Mouse (Mus musculus) CD4-positive, CD25-positive, alpha-beta regulatory T cell, adult 4 months (primary cell): ENCODE data around the gene Cfdp1. TPM values are rescaled to one million over a fixed set of nuclear protein-coding genes. Genes with fewer than 3 reads are reported as not detected.

Experiments used
- ATAC-seq: one replicate; pipeline ENCODE4 v1.8.0; 2017
- polyA plus RNA-seq, 2 experiments: library from polyadenylated mRNA; unstranded; fragments of 100-300 nt; shearing (Covaris generic); gene quantifications; one replicate each; pipeline ENCODE4 v1.2.1; 2017

Cfdp1 gene
- polyA plus RNA-seq, result 100 to 1,000 TPM; 120 to 140 TPM

DNA sequence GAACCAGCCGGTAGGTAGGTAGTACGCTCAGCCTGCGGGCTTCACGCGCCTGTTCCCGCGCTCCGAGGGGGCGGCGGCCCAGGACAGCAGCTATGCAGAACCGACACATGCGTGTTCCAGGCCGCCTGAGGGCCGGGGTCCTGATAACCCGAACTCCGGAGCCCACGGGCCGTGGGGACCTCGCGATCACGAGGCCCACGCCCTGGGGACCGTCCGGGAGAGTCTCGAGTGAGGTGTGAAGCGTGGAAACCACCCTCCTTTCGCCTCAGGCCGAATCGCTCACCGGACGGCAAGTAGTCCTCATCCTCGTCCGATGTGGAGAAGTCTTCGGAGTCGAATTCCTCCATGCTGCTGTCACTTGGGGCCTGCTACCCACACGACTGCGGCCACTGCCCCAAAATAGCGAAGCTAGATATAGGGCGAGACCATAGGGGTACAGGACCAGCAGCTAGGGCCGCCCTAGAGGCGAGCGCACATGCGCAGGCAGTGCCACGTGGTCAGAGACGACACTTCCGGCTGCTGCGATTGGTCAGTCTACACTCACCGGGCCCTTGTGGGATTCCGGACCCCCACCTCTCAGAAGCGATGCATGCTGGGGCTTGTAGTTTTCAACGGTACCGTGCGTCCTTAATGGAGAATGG lies at the start of gene Cfdp1:
Gene Cfdp1, minus strand, starts transcription at position 431 of the 641 bp plus-strand sequence.
- ATAC-seq, result peak; percentile 100

DNA sequence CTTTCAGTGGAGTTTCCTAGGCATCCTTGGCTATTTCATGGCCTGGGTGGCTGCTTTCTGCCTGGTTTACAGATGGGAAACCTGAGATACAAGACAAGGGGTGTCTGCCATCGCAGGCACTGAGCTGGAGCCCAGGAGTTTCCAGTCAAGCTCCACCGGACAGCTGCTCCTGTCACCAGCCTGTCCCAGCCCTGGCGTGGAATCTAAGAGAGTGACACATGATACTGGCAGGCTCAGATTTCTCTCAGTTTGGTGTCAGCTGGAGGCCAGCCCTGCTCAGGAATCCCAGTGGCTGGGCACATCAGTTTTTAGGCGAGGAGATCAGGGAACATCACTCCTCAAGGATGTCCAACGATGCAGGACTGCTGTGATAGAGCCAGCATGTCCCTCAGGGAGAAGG lies 48.0 kb upstream of the Cfdp1 start:
- no peak for ATAC-seq

DNA sequence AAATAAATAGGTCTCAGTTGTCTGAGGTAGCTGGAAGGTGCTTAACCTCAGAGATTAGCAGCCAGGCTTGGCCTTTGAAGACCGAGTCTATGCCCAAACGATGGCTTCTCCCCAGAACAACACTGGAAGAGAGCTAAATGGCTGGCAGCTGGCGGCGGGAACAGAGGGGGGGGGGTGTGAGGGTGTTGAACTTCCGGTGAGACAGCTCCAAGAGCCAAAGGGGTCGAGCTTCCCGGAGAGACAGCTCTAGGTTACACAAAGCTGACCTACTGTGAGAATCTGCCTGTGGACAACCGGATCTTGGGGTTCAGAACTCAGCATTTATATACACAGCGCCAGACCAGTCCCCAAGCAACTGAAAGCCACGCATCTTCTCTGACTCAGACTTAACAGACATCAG lies 44.5 kb upstream of the Cfdp1 start:
- ATAC-seq, result no peak

DNA sequence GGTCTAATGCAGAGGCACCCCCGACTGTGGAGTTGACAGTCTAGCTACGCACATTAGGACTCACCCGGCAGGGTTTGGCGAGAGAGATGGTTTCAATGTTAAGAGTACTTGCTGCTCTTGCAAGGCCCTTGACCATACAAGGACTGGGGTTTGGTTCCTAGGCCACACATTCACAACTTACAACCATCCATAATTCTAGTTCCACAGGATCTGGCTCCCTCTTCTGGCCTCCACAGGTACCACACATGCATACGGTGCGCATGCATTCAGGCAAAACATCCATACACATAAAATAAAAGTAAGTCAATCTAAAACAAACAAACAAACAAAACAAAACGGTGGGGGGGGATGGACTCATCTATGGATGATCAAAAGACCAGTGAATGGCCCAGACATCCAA lies 40.9 kb upstream of the Cfdp1 start:
- ATAC-seq, result no peak

DNA sequence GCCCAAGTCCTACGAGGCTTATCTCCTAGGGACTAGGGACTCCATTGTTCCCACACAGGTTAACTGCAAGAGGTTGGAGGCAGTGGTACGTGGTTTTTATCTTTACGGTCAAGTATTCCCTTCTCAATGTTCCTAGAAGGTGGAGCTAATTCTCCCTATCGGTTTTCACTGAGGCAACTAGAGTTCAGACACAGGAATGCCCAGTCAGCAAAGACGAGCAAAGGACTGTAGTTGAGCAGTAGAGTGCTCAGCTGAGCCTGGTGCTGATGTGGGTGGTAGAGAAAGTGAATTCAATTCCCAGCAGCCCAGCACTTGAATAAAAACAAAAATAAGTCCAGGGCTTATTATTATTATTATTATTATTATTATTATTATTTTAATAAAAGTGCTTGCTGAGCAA lies 38.5 kb upstream of the Cfdp1 start:
- no peak for ATAC-seq

DNA sequence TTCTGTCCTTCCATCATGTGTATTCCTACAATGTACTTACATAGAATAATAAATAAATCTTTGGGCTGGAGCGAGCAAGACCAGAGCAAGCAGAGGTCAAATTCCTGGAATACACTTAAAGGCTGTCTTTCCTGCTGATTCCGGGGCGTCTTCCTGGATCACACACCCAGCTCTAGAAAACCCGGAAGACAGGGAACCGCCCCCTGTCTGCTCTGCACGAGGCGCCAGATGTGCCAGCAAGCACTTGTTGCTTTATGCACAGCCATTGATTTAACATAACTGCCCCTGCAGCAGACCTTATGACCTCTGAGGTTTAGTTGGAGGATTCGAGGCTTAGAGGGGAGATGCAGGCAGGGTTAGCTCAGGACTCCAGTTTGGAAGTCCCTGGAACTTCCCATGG lies 37.9 kb upstream of the Cfdp1 start:
- no peak for ATAC-seq

DNA sequence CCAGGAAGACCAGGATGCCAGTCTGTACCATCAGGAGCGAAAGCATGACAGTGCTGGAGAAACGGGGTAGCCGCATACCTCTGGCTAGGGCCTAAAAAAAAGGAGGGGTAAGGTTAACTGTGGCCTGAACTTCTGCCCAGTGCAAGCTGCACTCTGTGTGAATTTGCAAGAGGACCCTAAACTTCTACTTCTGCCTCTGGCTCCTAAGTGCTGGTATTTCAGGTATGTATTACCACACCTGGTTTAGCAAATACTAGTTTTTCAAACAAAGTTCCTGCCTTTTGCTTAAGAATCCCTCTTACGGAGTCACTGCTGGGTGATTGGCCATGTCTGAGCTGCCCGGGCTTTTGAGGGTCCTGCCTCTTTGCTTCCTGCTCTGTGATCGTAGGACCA lies 36.8 kb upstream of the Cfdp1 start:
- ATAC-seq, result no peak

DNA sequence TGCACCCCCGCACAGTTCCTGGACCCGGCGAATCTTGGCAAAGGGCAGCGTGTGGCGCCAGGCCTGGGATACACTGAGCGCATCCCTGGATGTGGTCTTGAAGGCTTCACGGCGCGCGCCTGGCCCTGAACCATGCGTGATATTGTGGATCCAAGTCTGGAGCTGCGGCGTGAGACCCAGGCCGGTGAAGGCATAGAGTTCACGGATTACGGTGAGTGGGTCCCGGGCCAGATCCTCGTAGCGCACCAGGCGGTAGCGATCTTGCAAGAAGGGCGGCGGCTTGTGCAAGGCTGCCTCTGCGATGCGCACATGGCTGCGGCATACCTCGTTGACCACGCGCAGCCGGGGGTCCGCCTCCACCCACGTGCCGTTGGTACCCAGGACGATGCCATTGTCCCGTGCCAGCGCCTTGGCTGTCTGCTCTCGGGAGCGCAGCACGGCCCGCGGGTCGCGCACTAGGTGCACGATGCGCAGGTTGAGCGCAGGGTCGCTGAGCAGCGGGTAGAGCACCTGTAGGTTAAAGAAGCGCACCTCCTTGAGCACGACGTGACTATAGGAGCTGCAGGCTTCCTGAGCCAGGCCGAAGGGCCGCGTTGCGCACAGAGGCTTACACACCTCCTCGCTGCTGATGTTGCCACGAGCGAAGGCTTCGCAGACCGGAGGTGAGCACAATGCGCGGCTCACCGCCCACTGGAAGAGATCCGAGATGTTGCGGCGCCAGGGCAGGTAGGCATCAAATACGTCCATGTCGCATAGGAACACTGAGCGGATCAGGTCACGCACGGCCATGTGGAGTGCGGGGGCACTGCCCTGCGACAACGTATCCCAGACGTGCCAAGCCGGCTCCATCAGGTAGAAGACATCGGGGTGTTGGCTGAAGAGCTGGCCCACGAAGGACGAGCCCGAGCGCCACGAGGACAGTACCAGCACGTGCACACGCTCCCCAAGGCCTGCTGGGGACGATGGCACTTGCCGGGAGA lies 36.1 kb upstream of the Cfdp1 start:
- no peak for ATAC-seq

DNA sequence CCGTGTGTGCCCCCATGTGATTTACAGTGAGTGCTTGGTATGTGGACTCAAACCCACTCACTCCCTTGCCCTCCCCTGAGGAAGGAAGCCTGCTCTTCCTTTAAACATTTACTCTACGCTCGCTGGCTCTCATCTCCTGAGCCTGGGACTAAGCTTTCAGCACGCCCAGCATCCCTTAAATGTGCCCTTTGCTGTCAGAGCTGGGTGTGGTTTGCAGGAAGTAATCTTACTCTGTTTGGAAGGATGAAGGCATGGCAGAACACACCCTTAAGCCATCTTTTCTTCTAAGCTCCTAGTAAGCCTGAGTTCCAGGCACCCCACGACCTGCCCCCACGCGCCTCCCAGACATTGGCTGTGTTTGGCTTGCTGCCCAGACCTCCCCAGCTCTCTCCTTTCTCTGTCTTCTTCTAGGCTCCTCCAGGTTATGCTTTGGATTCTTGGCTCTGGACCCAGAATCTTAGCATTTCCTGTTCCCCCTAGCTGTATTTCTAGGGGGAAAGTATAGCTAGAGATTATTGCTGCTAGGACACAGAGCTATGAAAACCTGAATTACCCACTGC lies 34.1 kb upstream of the Cfdp1 start:
- ATAC-seq, result no peak

DNA sequence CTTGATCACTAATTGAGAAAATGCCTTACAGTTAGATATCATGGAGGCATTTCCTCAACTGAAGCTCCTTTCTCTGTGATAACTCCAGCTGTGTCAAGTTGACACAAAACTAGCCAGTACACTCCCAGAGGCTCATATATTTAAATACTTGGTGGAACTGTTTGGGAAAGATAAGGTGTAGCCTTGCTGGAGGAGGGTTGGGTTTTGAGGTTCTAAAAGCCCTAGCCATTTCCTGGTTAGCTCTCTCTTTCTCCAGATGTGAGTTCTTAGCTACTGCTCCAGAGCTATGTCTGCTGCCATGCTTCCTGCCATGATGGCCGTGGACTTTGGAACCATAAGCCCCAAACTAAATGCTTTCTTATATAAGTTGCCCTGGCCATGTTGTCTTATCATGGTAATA lies 33.4 kb upstream of the Cfdp1 start:
- ATAC-seq, result no peak

DNA sequence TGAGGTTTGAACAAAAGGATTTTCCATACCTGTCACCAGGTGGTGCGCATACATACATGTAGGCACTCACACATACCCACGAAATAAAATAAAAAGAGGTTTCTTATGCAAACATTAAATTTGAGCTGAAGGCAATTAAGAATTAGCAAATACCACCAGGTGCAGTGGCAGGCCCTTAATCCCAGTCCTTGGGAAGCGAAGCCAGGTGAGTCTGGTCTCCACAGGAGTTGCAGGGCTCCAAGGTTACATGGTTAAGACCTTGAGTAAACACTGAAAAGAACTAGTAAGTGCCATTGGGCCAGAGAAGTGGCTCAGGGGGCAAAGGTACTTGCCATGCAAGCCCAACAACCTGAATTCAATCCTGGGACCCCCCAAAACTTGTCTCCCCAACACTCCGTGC lies 29.5 kb upstream of the Cfdp1 start:
- ATAC-seq, result no peak

DNA sequence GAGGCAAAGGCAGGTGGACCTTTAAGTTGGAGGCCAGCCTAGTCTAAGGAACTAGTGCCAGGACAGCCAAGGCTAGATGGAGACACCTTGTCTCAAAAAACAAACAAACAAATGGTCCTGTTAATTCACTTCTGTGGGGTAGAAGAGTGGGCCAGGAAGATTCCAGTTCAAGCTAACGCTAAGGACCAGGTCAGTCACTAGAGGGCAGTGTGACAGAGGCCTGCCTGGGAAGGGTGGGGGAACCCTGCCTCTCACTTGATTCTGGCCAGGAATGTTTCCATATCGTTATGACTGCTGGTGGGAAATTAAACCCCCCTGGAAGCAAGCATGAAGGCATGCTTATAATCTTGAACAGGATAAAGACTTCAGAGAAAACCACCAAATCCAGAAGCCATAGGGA lies 27.5 kb upstream of the Cfdp1 start:
- ATAC-seq, result peak; percentile 50

DNA sequence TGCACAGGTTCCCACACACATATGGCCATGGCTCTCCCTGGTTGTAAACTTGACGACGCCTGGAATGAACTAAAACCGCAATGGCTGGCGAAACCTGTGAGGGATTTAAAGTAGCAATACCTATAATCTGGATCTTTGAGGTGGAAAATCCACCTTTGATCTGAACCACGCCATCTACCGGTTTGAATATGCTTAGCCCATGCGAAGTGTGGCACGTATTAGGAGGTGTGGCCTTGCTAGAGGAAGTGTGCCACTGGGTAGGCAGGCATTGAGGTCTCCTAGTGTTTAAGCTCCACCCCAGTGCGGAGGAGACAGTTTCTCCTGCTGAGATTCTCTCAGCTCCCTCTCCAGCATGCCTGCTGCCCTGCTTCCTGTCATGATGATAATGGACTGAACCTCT lies 23.6 kb upstream of the Cfdp1 start:
- ATAC-seq, result no peak

DNA sequence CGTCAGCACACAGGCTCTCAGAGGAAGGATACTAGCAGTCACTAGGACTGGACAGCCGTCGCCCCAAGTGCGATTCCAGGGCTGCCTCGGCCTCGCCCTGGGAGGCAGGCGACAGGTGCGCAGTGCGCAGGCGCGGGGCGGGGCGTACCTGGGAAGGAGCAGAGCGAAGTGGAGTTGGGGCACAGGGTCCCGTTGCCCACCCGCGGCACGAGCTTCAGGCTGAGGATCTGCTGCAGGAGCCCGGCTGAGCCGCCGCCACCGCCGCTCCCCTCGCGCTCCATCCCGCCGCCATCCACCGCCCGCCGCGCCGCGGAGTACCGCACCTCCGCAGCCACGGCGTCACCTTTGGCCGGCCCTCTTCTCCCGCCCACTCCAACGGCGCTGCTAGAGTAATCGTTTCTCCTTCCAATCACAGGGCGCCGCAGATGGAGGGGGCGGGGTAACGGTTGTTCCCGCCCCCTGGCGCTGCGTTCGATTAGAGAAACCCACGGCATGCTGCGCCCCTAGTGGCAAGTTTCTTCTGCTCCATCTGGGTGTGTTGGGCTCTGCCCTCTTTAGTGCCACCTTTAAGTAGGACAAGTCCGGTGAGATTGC lies 22.4 kb upstream of the Cfdp1 start, which contains the start of gene Tmem170:
Gene Tmem170, minus strand, starts transcription at position 396 of the 594 bp plus-strand sequence.
- peak; percentile 97 for ATAC-seq

DNA sequence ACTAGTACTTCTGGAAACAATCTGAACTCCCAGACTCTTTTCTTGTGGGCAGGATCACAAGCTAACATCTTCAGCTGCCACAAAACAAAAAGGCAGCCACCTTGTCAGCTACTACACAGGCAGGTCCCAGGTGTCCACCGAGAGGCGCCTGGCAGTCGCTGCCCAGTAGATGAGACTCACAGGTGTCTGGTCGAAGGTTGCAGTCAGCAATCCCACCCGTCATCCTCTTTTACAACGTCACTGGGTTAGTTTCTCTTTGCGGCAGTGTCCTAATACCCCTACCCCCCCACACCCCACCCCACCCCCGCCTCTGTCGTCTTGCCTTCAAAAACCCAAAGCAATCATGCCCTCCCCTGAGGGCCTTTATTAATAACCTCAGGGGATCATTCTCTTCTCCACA lies 21.7 kb upstream of the Cfdp1 start:
- ATAC-seq, result peak; percentile 17

DNA sequence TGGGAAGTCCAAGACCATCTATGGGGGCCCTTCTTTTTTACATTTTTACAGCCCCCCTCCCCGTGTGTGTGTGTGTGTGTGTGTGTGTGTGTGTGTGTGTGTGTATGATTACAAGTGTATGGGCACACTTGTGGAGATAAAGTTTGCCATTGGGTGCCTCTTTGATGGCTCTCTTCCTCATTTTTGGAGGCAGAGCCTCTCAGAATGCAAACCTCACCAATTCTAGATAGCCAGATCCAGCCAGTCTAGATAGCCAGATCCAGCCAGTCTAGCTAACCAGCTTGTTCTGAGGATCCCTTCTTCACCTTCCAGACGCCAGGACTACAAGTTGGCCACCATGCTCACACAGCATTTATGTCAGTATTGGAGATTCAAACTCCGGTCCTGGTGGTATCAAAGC lies 17.2 kb upstream of the Cfdp1 start:
- ATAC-seq, result no peak

DNA sequence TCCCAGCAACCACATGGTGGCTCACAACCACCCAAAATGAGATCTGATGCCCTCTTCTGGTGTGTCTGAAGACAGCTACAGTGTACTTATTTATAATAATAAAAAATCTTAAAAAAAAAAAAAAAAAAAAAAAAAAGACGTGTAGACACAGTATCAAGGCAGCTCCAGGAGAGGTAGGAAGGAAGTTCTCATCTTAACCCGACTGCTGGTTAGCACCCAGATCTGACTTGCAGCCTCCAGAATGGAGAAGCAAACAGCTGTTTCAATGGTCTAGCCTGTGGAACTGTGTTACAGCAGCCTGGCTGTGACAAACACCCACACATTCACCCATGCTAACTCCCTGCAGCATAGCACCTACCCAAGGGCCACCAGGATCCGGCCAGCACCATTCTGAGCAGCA lies 16.3 kb upstream of the Cfdp1 start:
- no peak for ATAC-seq

DNA sequence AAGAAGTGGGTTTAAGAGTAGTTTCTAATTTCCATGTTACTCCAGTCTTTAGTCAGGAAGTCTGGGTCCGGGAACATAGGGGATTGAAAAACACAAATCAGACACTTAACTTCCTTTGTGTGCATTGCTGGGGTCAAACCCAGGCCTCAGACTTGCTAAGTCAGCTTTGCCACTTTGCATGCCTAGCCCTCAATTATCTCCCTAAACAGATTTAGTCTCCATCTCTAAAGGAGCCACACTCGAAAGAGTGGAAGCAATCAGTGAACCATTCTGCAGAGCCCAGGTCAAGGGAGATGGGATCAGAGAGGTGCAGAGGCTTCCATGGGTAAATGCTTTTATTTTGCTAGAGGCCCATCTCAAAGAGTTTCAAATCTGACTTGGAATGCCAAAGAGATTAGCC lies 14.6 kb upstream of the Cfdp1 start:
- ATAC-seq, result no peak

DNA sequence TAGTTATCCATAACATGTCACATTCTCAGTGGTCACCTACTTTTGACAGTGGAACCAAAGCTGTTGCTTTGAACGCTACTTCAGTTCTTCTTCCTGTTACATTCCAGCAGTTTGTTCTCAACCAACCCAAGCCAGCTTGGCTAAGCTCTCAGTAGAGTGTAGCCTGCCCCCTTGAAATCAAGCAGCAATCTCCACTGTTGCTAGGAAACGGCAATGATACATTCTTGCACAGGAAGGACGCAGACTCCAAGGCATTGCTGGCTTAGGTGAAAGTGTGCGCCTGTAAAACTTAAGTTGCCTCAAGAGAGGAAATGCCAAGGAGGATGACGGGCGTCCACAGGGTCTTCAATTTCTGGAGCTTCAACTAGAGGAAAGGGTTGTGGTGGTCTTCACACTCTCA lies 11.8 kb upstream of the Cfdp1 start:
- no peak for ATAC-seq

DNA sequence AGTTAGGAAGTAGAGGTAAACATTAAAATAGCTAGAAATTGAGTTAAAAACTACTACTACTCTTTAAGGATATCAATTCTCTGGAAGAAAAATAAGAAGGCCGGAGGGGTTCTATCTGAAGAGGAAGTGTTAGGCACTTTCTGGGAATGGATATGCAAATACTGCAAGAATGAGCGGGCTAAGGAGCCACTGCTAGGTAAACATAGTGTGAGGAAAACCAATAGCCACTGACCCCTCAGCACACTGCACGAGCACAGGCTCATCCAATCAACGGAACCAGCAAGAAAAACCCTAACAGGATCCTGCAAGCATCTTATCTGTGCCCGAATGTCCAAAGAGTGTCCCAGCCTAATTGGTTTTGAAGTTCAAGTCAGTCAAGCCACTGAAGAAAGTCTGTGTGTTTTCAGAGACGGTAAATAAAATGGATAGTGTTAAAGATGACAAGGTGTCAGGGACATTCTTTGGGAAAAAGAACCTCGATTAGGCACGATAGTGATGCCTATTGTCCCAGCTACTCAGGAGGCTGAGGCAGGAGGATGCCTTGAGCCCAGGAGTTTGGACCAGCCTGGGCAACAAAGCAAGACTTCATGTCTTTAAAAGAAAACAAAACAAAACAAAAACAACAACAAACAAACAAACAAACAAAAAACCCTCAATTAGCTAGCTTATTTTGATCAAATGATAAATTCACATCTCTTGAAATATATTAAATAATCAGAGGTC lies 11.2 kb upstream of the Cfdp1 start:
- ATAC-seq, result no peak

DNA sequence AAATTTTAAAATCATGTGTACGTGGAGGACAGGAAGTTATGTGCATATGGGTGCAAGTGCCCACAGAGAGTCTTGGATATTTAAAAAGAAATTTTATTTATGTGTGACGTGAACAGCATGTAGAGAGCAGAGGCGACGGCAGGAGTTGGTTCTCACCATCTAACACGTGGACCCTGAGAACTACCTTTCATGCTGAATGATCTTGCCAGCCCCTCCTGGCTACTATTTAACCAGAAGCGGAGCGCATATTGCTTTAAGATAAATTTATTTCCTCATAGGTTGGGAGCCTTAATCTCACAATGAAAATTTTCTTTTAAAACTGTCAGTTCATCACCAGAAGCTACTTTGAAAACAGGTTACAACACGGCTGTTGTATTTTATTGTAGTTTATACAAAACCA lies 10.6 kb upstream of the Cfdp1 start:
- no peak for ATAC-seq

DNA sequence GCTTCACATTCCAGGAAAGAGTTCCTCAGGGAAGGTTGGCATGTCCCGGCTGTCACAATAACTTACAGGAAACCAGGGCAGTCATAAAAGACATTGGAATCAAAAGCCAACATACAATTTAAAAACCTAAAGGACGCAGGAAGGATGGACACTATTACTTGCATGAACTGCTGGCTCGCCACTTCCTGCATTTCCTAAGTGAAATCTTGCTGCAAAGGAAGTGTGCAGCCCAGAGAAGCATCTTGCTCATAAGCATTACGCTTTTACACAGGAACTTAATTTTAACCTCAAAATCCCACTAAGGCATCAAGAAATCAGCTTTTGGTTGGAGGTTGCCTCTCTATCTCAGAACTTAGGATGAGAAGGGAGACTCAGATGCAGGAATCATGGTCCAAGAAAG lies 9.2 kb upstream of the Cfdp1 start:
- ATAC-seq, result no peak

DNA sequence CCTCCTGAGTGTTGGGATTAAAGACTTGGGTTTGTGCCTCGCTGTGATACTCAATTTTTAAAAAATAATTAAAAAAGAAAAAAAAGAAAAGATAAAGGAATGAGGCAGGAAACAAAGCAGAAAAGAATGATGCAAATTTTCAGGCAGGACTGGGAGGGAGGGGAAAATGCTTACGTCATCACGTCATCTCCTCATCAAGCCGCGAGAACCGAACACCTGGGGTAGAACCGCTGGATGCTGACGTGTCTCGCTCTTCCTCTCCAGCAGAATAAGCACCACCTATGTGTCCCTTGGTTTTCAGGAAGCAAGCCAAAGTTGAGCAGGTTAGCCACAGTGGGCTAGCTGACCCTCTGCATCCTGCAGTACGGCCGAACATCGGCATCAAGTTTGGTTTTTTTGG lies 1.9 kb upstream of the Cfdp1 start:
- ATAC-seq, result no peak
